Mouse (Mus musculus): ENCODE data around the gene Clasrp.

DNA sequence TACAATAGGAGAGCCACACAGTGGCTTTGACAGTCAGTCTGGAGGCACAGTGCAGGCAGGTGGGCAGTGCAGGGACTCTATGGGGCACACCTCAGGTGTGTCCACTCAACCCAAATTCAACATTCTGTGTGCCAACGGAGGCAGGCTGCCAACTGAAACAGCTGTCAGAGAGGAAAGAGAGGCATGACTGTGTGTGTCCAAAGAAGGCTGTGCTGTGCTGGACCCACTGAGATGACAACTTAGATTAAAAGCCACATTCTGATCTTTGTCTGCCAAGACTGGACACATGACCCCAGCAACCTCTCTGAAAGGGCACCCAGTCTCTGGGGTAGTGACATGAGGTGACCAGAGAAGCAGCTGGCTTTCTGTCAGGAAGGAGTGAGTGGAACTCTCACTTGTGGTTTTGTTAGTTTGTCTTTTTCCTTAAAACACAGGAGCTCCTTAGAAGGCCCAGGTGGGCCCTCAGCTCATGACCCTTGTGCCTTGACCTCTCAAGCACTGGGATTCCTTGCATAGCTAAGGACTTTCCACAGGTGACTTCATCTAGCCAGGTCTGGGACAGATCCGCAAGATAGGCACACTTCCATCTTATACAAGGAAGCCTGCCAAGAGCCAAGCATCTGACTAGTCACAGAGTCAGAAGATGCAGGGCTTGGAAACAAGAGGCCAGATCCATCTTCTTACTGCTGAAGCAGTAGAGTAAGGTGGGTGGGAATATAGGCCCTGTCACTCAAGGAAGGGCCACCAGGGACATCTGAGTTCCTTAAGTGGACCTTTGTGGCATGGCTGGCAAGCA is 63.3 kb downstream of the Clasrp start:
- TF ChIP-seq EP300 (IDR thresholded peaks at IDR 0.05; ENCODE audit: low read depth) (no peak), CTCF (IDR thresholded peaks at IDR 0.05; ENCODE audit: low read depth) (no peak)
